ENCODE assay signal across 18 mouse cellular contexts in genomic region chr1:149858734-149859133, GRCm38 (mm10).
DNase-seq lines count a peak whose midpoint lies in the region; ATAC-seq and TF ChIP-seq lines count a peak whose summit lies in the region.
"Had no signal": no experiment of that assay in that cellular context is flagged by ENCODE, and none has a peak within 500 bp of the region (broad histone marks: within the 10 kb centered on the region; RNA-seq: fewer than 3 reads in every experiment).

No protein-coding gene starts in this region.

- no peak overlapping the region for H3K9ac ChIP-seq in intestine, postnatal 0 days (ENCODE audit: low read depth, low read length)
- no peak overlapping the region for H3K9ac ChIP-seq in intestine, embryonic 15.5 days
- H3K9ac ChIP-seq: forebrain, embryonic 15.5 days; hindbrain, embryonic 15.5 days; limb, embryonic 15.5 days; lung, embryonic 15.5 days; neural tube, embryonic 13.5 days had no signal

- 78% methylated on average over 5 of the region's 5 CpGs for WGBS in intestine, postnatal 0 days
- 76% methylated on average over 5 of the region's 5 CpGs for WGBS in intestine, embryonic 15.5 days

- no peaks in the 10 kb centered on the region for H3K4me1 ChIP-seq in intestine, postnatal 0 days (replicated peaks; ENCODE audit: control insufficient read depth, insufficient read depth, low read length)
- peaks cover 2% of the 10 kb centered on the region; the same call in 1 of the 2 replicates for H3K4me1 ChIP-seq in intestine, embryonic 15.5 days (replicated peaks)
- H3K4me1 ChIP-seq in E14TG2a.4 (replicated peaks; ENCODE audit: low read depth, low read length), result no peaks in the 10 kb centered on the region
- H3K4me1 ChIP-seq: forebrain, embryonic 15.5 days; hindbrain, embryonic 15.5 days; limb, embryonic 15.5 days; midbrain, embryonic 10.5 days; neural tube, embryonic 13.5 days had no signal

- ATAC-seq in intestine, postnatal 0 days, result no peak
- no peak for ATAC-seq in intestine, embryonic 15.5 days
- ATAC-seq: CD4-positive, CD25-positive, alpha-beta regulatory T cell, adult 4 months; forebrain, embryonic 15.5 days had no signal

- peak; percentile 37 for TF ChIP-seq CTCF in intestine, postnatal 0 days (IDR thresholded peaks at IDR 0.05; ENCODE audit: low read depth)
- TF ChIP-seq CTCF in E14TG2a.4 (conservative IDR thresholded peaks at IDR 0.05; ENCODE audit: low read length), result peak; percentile 20

- H3K4me2 ChIP-seq in intestine, postnatal 0 days (replicated peaks; ENCODE audit: low read depth), result no peak overlapping the region
- H3K4me2 ChIP-seq in intestine, embryonic 15.5 days (replicated peaks), result no peak overlapping the region
- H3K4me2 ChIP-seq: forebrain, embryonic 15.5 days; hindbrain, embryonic 15.5 days; limb, embryonic 15.5 days; lung, embryonic 15.5 days; neural tube, embryonic 13.5 days had no signal

- no peak overlapping the region for H3K27ac ChIP-seq in intestine, postnatal 0 days (ENCODE audit: low read depth, low read length)
- no peak overlapping the region for H3K27ac ChIP-seq in intestine, embryonic 15.5 days
- H3K27ac ChIP-seq: forebrain, embryonic 15.5 days; hindbrain, embryonic 15.5 days; limb, embryonic 15.5 days; lung, embryonic 15.5 days; midbrain, embryonic 10.5 days; neural tube, embryonic 13.5 days had no signal

- H3K9me3 ChIP-seq in intestine, postnatal 0 days (ENCODE audit: control insufficient read depth), result no peaks in the 10 kb centered on the region
- H3K9me3 ChIP-seq in intestine, embryonic 15.5 days, result no peaks in the 10 kb centered on the region
- no peaks in the 10 kb centered on the region for H3K9me3 ChIP-seq in E14TG2a.4 (ENCODE audit: low read length)
- H3K9me3 ChIP-seq: forebrain, embryonic 15.5 days; hindbrain, embryonic 15.5 days; limb, embryonic 15.5 days; lung, embryonic 15.5 days; midbrain, embryonic 10.5 days; neural tube, embryonic 13.5 days had no signal

- DNase-seq in 3134 (ENCODE audit: extremely low read depth, insufficient read length, low spot score) (peak; percentile 22), ZHBTc4 (ENCODE audit: low read depth, low spot score) (peak; percentile 24)
- no peak for DNase-seq in urinary bladder, postnatal 10 days (ENCODE audit: low spot score)
- DNase-seq in adrenal gland, postnatal 10 days, result no peak
- no peak for DNase-seq in right cerebral cortex, adult 18-20 months
- DNase-seq: adrenal gland, postnatal 36 days; cerebellum, postnatal 14 days; heart, adult 18-20 months had no signal

- no peaks in the 10 kb centered on the region for H3K27me3 ChIP-seq in intestine, postnatal 0 days (replicated peaks; ENCODE audit: control insufficient read depth, insufficient read depth, low read length)
- H3K27me3 ChIP-seq in intestine, embryonic 15.5 days (replicated peaks), result no peaks in the 10 kb centered on the region
- H3K27me3 ChIP-seq in E14TG2a.4 (ENCODE audit: insufficient read depth, low read length), result no peaks in the 10 kb centered on the region
- H3K27me3 ChIP-seq: forebrain, embryonic 15.5 days; hindbrain, embryonic 15.5 days; limb, embryonic 15.5 days; lung, embryonic 15.5 days; neural tube, embryonic 13.5 days had no signal

- no peak overlapping the region for H3K4me3 ChIP-seq in intestine, postnatal 0 days (ENCODE audit: low read depth, low read length)
- no peak overlapping the region for H3K4me3 ChIP-seq in intestine, embryonic 15.5 days (replicated peaks)
- H3K4me3 ChIP-seq in E14TG2a.4 (replicated peaks; ENCODE audit: low read length), result no peak overlapping the region
- H3K4me3 ChIP-seq: forebrain, embryonic 15.5 days; hindbrain, embryonic 15.5 days; limb, embryonic 15.5 days; lung, embryonic 15.5 days; midbrain, embryonic 10.5 days; neural tube, embryonic 13.5 days had no signal

- no peaks in the 10 kb centered on the region for H3K36me3 ChIP-seq in intestine, postnatal 0 days (ENCODE audit: control insufficient read depth, insufficient read depth)
- H3K36me3 ChIP-seq in intestine, embryonic 15.5 days, result no peaks in the 10 kb centered on the region
- no peaks in the 10 kb centered on the region for H3K36me3 ChIP-seq in E14TG2a.4 (ENCODE audit: insufficient read depth, low read length)
- H3K36me3 ChIP-seq: forebrain, embryonic 15.5 days; hindbrain, embryonic 15.5 days; limb, embryonic 15.5 days; lung, embryonic 15.5 days; midbrain, embryonic 10.5 days; neural tube, embryonic 13.5 days had no signal

Comparison
In these comparisons a context has a peak if more than half of its experiments do, and no peak if none do; other contexts are left out.
1. DNase-seq: peak in 3134 (single experiment) and ZHBTc4 (single experiment); none in urinary bladder, postnatal 10 days (single experiment), adrenal gland, postnatal 10 days (single experiment) and right cerebral cortex, adult 18-20 months (single experiment).